Mouse (Mus musculus): ENCODE data around the gene Hyal3.

Gene Hyal3

DNA sequence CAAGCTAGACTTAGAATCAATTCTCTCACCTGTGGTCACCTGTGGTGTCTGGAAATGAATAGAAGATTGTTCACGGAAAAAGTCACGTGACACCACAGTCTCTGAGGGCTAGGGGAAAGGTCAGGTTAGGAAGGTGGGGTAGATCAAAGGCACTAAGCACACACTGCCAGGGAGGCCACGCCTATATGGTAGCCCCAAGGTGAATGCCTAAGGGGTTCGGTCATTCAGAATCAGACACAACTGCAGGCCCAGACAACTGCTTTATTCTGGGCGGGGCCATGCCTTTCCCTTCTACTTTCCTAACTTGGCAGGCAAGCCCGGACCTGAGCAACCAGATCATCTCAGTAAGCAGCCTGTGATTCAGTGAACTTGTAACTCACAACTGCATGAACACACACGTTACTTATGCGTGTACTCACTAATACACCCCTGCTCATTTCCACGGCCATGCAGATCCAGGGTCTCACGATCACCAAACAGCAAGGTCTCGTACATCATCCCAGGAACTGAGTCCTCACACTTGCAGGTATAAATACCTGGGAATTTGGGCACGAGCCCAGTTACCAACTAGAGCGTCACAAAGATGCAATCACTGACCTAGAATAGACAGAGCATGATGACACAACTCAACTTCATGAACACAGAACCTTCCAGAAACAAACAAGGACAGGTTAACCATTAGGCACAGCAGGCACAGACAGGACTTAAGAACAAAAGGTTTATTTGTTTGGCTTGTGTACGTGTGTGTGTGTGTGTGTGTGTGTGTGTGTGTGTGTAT, 4.8 kb upstream of the Hyal3 start:
- DNase-seq = no peak

- no peak for DNase-seq
These were observed 4.1 kb upstream of the Hyal3 start, which contains the start of gene Hyal1 for GRCm38 (mm10) chr9:107576357-107577107. TSS of gene Hyal1 (plus strand) at chr9:107576927.

GRCm38 (mm10) chr9:107577871-107578270, 2.7 kb upstream of the Hyal3 start:
- DNase-seq = no peak

DNA sequence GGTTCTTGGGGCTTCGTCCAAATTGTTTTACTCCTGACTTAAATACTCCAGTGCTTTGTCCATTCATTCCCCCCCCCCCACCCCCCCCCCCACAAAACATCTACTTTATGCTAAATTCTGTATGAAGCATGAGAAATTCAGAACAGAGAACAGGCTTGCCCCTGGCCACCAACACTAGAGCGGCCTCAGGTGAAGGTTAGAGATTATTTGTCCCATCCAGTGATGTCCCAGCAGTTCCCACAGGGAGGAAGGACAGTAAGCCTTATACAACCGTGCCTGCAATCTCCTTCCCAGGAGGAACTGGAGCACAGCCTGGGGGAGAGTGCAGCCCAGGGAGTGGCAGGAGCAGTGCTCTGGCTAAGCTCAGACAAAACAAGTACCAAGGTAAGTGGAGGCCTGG, 2.0 kb upstream of the Hyal3 start, which contains the start of gene Naa80:
TSS of gene Naa80 (plus strand) at position 301 of the 400 bp plus-strand sequence.
- no peak for DNase-seq

DNA sequence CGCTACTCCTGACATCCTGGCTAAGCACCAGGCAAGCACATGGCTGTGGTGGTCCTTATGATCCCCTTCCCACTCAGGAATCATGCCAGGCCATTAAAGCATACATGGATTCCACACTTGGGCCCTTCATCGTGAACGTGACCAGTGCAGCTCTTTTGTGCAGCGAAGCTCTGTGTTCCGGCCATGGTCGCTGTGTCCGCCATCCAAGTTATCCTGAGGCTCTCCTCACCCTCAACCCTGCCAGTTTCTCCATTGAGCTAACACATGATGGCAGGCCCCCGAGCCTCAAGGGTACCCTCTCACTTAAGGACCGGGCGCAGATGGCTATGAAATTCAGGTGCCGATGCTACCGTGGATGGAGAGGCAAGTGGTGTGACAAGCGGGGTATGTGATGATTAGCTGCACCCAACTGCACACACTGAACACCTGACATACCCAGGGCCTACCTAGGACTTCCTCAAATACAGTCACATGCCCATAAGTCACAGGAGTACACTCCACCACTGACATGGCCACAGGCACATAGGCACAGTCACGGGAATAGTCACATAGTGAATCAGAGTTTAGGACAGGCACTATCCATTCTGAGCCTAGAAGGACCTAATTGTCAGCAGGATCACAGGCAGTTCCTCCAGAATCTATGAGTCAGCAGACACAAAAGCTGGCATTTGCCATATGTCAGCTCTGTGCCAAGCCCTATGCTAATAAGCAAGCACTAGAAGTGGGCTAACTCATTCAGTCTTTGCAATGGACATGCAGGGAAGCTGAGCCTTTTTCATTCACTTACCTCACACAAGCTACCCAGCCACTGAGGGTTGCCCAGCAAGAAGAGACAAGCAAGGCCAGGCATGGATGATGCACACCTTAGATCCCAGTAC, 1.4 kb upstream of the Hyal3 start:
- DNase-seq = no peak

DNA sequence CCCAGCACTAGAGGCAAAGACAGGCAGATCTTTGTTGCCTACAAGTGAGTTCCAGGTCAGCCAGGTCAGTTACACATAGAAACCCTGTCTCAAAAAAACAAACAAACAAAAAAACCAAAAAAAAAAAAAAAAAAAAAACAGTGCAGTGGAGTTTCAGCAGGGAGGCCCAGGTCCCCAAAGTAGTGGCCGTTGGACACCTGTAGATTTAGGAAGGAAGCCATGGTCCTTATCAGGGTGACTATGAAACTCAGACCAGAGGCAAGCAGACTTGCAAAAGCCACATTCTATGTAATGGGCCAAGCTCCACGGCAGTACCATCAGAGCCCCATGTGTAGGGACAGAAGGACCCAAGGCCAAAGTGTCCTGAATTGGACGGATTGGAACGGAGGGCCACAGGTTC, 966 bp downstream of the Hyal3 start:
- no peak for DNase-seq

DNA sequence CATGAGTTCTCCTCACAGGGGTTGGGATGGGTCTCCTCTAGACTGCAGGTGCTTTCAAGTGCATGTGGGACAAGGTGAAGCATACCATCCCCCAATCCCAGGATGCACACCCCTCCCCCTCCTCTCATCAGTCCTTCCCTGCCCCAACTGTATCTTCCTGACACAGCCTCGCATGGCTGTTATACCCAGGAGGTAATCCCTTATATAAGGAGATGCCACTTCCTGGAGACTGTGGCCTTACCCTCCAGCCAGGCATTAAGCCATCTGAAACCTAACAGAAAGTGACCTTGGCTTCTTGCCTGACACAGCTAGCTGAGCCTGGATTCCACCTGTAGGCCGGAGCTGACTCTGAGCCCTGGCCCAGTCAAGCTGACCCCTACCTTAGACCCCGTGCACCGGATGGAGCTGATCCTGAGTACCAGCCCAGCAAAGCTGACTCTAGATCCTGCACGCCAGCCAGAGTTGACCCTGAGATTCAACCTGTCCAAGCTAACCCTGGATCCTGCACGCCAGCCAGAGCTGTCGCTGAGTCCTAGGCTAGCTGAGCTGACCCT, 2.0 kb downstream of the Hyal3 start:
- DNase-seq = no peak

- no peak for DNase-seq
These were observed 2.6 kb downstream of the Hyal3 start for GRCm38 (mm10) chr9:107583174-107583573.

GRCm38 (mm10) chr9:107586504-107586903, 5.9 kb downstream of the Hyal3 start:
- DNase-seq = no peak

DNA sequence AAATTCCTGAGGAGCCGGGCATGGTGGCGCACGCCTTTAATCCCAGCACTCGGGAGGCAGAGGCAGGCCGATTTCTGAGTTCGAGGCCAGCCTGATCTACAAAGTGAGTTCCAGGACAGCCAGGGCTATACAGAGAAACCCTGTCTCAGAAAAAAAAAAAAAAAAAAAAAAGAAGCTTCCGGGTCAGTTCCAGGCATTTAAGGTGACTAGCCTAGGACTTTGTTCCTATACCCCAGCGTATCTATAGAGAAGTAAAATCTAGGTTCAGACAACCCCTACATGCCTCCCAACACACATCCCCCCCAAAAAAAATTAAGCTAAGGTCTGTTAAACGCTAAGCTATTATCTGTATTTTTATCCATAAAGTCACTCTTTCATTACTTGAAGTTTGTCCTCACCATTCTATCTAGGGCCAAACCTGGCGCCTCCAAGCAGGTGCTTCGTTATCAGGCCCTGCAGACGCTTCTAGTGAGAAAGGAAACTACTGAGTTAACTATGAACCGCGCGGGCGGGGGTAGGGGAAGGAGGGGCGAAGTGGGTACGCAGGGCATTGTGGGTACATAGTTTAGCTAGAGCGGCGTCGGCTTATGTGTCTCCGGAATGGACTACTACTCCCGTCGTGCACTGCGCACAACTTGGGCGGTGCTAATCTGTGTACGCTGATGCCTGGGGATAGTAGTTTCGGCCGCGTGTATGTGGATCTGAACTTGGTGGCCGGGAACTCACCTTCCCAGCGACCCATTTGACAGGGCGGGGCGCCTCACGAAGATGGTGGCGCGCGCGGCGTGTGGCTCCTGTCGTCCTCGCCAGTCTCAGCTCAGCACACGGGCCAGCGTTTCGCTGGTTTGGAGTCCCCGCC, 6.6 kb downstream of the Hyal3 start, which contains the start of gene Ifrd2:
TSS of gene Ifrd2 (plus strand) at position 669 of the 859 bp plus-strand sequence.
- peak; percentile 98 to 99 for DNase-seq

DNA sequence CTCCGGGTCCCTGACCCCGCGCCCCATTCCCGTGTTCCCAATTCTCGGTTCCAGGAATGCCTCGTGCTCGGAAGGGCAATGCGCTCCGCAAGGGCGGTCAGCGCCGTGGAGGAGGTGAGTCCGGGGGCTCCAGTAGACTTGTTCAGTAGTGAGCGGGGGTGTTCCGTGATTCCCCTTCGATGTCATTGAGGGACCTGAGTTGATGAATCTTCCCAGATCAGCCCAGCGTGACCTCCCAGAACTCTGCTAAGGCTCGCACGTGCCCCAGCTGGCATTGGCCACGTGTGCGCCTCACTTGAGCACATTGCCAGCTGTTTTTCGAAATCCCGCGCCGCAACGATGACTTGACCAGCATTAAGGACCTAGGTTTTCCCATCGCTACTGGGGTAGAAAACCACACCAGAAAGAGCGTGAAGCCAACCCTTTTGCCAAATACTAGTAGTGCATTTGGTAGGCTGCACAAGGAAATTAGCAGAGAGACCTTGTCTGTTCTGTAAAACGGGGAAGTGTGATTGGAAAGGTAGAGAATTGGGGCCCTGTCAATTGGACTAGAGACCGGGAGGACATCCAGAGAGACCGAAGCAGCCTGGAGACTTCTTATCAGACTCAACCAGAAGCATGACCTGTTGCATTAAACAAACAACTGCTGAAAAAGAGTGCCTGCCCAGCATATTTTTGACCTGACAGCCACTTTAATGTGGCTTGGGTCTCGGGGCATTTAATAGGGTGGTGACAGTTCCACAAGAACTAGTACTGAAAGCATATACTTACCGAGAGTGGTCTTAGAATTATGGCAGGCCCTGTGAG, 7.4 kb downstream of the Hyal3 start:
- no peak for DNase-seq

DNA sequence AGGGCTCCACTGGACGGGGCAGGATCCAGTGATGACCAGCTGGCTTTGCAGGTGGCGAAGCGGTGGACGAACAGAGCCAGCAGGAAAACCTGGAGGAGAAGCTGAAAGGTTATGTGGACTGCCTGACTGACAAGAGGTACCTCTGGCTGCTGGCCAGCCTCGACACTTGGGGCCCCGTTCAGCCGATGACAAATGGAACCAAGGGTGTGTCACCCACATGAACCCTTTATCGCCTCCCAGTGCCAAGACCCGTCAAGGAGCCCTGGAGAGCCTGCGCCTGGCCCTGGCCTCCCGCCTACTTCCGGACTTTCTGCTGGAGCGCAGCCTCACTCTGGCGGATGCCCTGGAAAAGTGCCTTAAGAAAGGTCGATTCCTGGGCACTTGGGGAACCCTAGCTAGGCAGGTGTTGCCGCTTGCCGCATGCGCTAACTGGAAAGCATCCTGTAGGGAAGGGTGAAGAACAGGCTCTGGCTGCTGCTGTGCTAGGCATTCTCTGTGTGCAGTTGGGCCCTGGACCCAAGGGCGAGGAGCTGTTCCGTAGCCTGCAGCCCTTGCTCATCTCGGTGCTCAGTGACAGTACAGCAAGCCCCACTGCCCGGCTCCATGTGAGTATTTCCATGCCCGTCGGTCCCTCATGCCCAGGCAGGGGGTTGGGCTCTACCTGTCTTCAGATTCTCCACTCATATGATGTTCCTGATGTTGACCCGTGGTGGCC, 9.6 kb downstream of the Hyal3 start:
- no peak for DNase-seq

DNA sequence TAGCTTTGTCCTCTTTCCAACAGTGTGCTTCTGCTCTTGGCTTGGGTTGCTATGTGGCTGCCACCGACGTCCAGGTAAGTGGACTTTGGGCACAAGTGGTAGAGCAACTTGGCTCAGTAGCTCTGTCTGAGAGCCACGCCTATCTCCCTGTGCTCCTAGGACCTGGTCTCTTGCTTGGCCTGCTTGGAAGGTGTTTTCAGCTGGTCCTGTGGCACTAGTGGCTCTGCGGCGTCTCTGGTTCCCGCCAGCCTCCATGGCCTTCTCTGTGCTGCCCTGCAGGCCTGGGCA, 10.1 kb downstream of the Hyal3 start:
- no peak for DNase-seq

DNA sequence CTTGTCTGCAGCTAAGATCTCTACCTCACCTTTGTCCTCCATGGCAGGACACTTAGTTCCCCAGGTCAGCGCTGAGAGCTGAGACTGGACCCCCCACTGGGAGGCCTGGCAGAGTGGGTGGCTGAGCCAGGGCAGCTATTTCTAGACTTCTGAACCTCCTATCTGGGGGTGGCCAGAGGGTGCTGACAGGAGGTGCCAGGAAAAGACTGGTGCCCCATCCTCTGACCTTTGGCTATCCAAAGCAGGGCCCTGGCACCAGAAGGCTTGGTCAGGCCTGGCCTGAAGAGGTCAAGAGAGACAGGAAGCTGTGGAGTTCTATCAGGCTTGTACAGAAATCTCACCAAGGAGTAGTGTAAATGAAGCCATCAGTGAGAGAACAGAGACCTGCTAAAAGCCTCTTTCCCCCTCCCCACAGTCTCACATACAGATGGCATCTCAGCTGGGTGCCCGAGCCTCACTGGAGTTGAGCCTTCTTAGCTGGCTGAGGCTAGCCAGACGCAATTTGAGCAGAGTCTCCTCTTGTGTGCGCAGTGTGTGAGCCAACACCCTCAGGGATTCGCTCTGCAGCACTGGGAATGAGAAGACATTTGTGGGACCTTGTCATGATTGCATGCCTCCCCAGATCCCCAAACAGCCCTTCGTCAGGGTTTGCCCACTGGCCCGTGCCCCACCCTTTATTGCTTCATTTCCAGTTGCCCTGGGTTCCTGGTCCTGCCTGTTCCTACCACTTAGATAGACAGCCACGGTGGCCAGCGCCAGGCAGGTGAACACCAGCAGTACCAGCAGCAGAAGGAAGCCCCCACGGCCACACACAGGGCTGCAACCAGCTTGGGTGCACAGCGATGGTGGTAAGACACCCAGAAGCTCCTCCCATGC, 12.7 kb downstream of the Hyal3 start:
- no peak for DNase-seq

DNA sequence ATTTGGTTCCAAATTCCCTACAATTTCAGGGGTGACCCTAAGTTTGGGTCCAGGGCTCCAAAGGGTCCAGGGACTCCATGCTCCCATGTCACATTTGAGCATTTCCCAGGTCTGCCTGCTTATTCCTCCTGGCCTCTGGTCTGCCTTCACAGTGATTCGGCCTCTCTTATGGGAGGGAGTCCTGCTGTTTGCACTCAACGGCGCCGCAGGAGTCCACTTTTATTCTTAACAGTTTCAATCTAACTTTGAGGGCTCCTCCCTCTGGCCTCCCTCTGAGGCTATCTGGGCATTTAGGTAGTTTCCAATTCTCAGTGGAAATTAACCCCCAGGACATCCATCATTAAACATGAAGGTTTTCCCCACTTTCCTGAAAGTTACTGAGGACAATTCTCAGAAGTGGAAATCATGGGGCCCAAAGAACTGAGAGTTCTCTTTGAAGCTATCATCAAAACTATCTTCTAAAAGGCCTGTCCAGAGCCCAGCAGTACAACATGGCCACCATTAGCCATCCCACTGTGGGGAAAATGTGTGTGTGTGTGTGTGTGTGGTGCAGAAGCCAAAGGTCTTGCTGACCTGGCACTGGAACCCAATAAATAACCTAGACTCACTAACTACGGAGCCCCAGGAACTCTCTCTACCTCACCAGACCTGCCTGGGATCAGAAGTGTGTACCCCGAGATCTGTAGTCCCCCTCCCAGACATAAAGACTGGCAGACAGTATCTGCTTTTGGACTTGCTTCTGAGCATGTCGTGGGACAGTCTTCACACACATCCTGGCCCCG, 13.9 kb downstream of the Hyal3 start:
- no peak for DNase-seq

- no peak for DNase-seq
These were observed 16.3 kb downstream of the Hyal3 start for GRCm38 (mm10) chr9:107596619-107597569.

- no peak for DNase-seq
These were observed 17.8 kb downstream of the Hyal3 start for GRCm38 (mm10) chr9:107598385-107598784.

Data from thymus, adult 18-20 months (tissue).